Mouse (Mus musculus): Measurements from ENCODE around the gene Pacsin2. TPM values are rescaled to one million over a fixed set of nuclear protein-coding genes. Genes with fewer than 3 reads are reported as not detected.
A peak's percentile ranks its signal among the peaks of the same experiment; 100 is the strongest.

Gene Pacsin2
- polyA plus RNA-seq, 1 experiment = 42.5 TPM

GRCm38 (mm10) chr15:83448646-83449045, 15.8 kb downstream of the Pacsin2 start:
- peaks cover 49% of the 10 kb centered on the region for H3K4me1 ChIP-seq (ENCODE audit: control insufficient read depth, insufficient read depth, insufficient read length, low read length)
- no peak overlapping the region for H3K4me3 ChIP-seq (ENCODE audit: insufficient read depth, low read depth, low read length)
- H3K27ac ChIP-seq (replicated peaks; ENCODE audit: low read depth, low read length) = no peak overlapping the region

- Histone ChIP-seq H3K4me3 (ENCODE audit: insufficient read depth, low read depth, low read length) (no peak overlapping the region), H3K27ac (replicated peaks; ENCODE audit: low read depth, low read length) (no peak overlapping the region), H3K4me1 (ENCODE audit: control insufficient read depth, insufficient read depth, insufficient read length, low read length) (peaks cover 52% of the 10 kb centered on the region)
Measured at GRCm38 (mm10) chr15:83447791-83448544, 16.4 kb downstream of the Pacsin2 start.

GRCm38 (mm10) chr15:83445908-83446307, 18.5 kb downstream of the Pacsin2 start:
- Histone ChIP-seq H3K27ac (replicated peaks; ENCODE audit: low read depth, low read length) (no peak overlapping the region), H3K4me3 (ENCODE audit: insufficient read depth, low read depth, low read length) (no peak overlapping the region), H3K4me1 (ENCODE audit: control insufficient read depth, insufficient read depth, insufficient read length, low read length) (peaks cover 51% of the 10 kb centered on the region)

DNA sequence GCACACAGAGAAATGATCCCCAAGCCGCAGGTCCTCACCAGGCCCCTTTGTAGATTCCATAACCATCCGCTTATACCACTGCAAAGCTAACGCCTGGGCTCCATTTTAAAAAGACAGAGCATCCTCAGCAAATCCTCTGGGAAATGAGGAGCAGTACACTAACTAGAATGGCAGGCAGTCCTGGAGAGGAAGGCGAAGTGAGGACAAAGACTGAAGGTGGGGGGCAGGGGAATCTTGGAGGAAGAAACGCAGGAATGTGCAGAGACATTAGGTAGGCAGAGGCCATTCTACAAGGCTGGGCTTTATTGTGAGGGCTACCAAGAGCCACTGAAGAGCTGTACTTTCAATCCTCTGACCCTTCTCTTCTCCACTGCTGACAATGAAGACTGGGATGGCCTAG, 19.0 kb downstream of the Pacsin2 start:
- H3K4me3 ChIP-seq (ENCODE audit: insufficient read depth, low read depth, low read length) = no peak overlapping the region
- no peak overlapping the region for H3K27ac ChIP-seq (replicated peaks; ENCODE audit: low read depth, low read length)
- H3K4me1 ChIP-seq (ENCODE audit: control insufficient read depth, insufficient read depth, insufficient read length, low read length) = peaks cover 55% of the 10 kb centered on the region

- no peak overlapping the region for H3K27ac ChIP-seq (replicated peaks; ENCODE audit: low read depth, low read length)
- no peak overlapping the region for H3K4me3 ChIP-seq (ENCODE audit: insufficient read depth, low read depth, low read length)
- H3K4me1 ChIP-seq (ENCODE audit: control insufficient read depth, insufficient read depth, insufficient read length, low read length) = peaks cover 55% of the 10 kb centered on the region
Measured at GRCm38 (mm10) chr15:83444425-83444824, 20.0 kb downstream of the Pacsin2 start.

DNA sequence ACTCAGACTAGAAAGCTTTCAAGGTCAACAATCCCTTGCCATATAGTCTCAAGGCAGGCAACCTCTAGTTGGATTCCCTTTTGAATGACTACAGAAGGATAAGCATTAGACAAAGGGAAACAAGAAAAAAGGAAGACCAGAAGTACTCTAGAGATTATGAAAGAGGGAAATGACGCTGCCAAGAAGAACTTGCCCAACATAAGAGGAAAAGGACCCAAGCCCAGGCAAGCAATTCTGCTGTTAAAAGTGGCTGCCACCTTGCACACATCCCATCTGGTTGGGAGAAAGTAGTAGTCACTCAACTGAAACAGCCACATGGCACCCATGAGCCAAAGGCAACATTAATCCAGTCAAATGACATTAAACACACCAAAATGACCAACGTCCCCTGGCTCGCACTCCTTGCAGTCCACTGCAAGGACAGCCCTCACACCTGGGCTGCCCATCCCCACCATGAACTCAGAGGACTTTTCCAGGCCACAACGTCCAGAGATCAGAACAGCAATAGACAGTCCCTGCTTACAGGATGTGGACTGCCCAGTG, 21.8 kb downstream of the Pacsin2 start:
- 0 out of 2 replicates have a peak overlapping the region, but pooled peaks have one; percentile 11 for H3K27ac ChIP-seq (replicated peaks; ENCODE audit: low read depth, low read length)
- peaks cover 49% of the 10 kb centered on the region for H3K4me1 ChIP-seq (ENCODE audit: control insufficient read depth, insufficient read depth, insufficient read length, low read length)
- no peak overlapping the region for H3K4me3 ChIP-seq (ENCODE audit: insufficient read depth, low read depth, low read length)

- peaks cover 42% of the 10 kb centered on the region for H3K4me1 ChIP-seq (ENCODE audit: control insufficient read depth, insufficient read depth, insufficient read length, low read length)
- H3K4me3 ChIP-seq (ENCODE audit: insufficient read depth, low read depth, low read length) = no peak overlapping the region
- no peak overlapping the region for H3K27ac ChIP-seq (replicated peaks; ENCODE audit: low read depth, low read length)
Measured at GRCm38 (mm10) chr15:83440726-83441125, 23.7 kb downstream of the Pacsin2 start.

DNA sequence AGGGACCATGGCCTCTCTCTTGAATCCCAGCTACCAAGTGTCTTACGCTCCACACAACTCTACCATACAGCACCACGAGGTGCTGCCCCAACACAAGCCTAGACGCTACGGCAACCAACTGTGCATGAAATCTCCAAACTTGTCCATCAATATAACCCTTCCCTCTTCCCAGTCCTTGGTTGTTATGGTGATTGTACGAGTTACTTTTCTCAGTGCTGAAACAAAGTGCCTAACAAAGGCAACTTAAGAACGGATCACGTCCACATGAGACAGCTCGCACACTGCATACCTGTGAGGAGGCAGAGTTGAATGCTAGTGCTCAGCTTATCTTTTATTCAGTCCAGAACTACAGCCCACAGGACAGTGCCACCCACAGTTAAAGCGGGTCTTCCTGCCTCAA, 27.9 kb downstream of the Pacsin2 start:
- peaks cover 37% of the 10 kb centered on the region for H3K4me1 ChIP-seq (ENCODE audit: control insufficient read depth, insufficient read depth, insufficient read length, low read length)
- no peak overlapping the region for H3K27ac ChIP-seq (replicated peaks; ENCODE audit: low read depth, low read length)
- no peak overlapping the region for H3K4me3 ChIP-seq (ENCODE audit: insufficient read depth, low read depth, low read length)

GRCm38 (mm10) chr15:83435324-83436090, 28.9 kb downstream of the Pacsin2 start:
- Histone ChIP-seq H3K4me3 (ENCODE audit: insufficient read depth, low read depth, low read length) (no peak overlapping the region), H3K27ac (replicated peaks; ENCODE audit: low read depth, low read length) (peak overlapping the region; percentile 39), H3K4me1 (ENCODE audit: control insufficient read depth, insufficient read depth, insufficient read length, low read length) (peaks cover 36% of the 10 kb centered on the region)

DNA sequence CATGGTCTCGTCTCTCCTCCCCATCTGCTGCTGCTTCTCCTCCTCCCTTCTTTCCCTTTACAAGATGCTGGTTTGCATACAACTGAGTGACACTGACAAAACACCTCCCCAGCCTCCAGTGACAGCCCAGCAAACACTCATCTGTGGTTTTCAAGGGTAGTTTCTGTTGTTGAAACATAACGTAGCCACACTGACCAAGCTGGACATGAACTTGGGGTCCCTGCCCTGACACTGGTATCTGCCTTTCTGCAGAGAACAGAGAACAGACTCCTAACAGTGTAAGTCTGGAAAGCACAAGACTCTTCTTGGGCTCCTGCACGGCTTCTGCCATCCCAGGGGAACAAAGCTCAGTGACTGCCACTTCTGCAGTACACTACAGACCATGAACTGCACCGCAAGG, 29.7 kb downstream of the Pacsin2 start:
- Histone ChIP-seq H3K27ac (replicated peaks; ENCODE audit: low read depth, low read length) (peak overlapping the region; percentile 35), H3K4me3 (ENCODE audit: insufficient read depth, low read depth, low read length) (no peak overlapping the region), H3K4me1 (ENCODE audit: control insufficient read depth, insufficient read depth, insufficient read length, low read length) (peaks cover 38% of the 10 kb centered on the region)

GRCm38 (mm10) chr15:83433344-83433743, 31.1 kb downstream of the Pacsin2 start:
- Histone ChIP-seq H3K4me3 (ENCODE audit: insufficient read depth, low read depth, low read length) (no peak overlapping the region), H3K4me1 (ENCODE audit: control insufficient read depth, insufficient read depth, insufficient read length, low read length) (peaks cover 39% of the 10 kb centered on the region)

GRCm38 (mm10) chr15:83432231-83433031, 32.0 kb downstream of the Pacsin2 start:
- Histone ChIP-seq H3K4me1 (ENCODE audit: control insufficient read depth, insufficient read depth, insufficient read length, low read length) (peaks cover 46% of the 10 kb centered on the region), H3K27ac (replicated peaks; ENCODE audit: low read depth, low read length) (peak overlapping the region; percentile 93), H3K4me3 (ENCODE audit: insufficient read depth, low read depth, low read length) (peak overlapping the region; percentile 54)

More at GRCm38 (mm10) chr15:83433344-83433743, 31.1 kb downstream of the Pacsin2 start:
- H3K27ac ChIP-seq (replicated peaks; ENCODE audit: low read depth, low read length) = peak overlapping the region; percentile 93

DNA sequence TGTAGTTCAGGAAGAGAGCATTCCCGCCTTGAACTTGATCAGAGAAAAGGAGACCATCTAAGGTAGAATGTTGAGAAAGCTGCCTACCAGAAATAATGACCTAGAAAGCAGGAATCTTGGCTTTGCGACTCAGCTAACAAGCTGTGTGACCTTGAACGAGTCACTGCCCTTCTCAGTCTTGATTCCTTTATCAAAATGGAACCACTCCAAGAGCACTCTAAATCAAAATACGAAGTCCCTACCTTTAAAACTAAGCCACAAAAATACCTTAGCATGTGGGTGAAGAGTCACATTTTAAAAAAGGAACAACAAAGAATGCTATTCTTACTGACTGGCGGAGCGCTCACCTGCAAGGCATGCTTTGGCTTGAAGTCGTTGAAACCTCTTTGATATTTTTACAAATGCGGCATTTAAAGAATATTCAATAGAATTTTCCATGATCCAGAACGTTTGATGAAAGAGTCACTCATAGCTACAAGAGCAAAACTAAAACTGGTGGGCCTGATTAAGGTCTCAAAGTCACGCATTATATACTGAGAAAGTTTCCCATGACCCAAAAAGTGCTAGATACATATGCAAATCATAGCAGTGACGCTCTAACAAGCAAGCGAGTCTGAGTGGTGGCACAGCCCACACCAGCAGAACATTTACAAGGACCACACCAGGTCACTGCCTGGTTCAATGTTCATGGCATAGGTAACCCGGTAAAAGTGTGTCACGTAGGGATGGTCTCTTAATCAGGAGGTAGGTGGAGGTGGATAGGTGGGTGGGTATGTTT, 33.2 kb downstream of the Pacsin2 start:
- no peak overlapping the region for H3K4me3 ChIP-seq (ENCODE audit: insufficient read depth, low read depth, low read length)
- H3K4me1 ChIP-seq (ENCODE audit: control insufficient read depth, insufficient read depth, insufficient read length, low read length) = peaks cover 46% of the 10 kb centered on the region
- 0 out of 2 replicates have a peak overlapping the region, but pooled peaks have one; percentile 47 for H3K27ac ChIP-seq (replicated peaks; ENCODE audit: low read depth, low read length)

- peaks cover 41% of the 10 kb centered on the region for H3K4me1 ChIP-seq (ENCODE audit: control insufficient read depth, insufficient read depth, insufficient read length, low read length)
- H3K27ac ChIP-seq (replicated peaks; ENCODE audit: low read depth, low read length) = peak overlapping the region; percentile 70
Measured at GRCm38 (mm10) chr15:83430419-83430818, 34.0 kb downstream of the Pacsin2 start.

More at GRCm38 (mm10) chr15:83430419-83430818, 34.0 kb downstream of the Pacsin2 start:
- no peak overlapping the region for H3K4me3 ChIP-seq (ENCODE audit: insufficient read depth, low read depth, low read length)

Data from brown adipose tissue, adult 24 weeks (tissue).